Mouse (Mus musculus) hindbrain, embryonic 16.5 days (tissue): ENCODE data around the gene Setdb1. TPM values are rescaled to one million over a fixed set of nuclear protein-coding genes. Genes with fewer than 3 reads are reported as not detected.

ENCODE experiments used
- ATAC-seq: fragments of 200-750 bp; cut with Nextera tagmentation; 2 replicates; pipeline ENCODE4 v1.8.0; 2017; ENCODE audit warnings: moderate TSS enrichment, moderate library complexity
- H3K27ac ChIP-seq: fragments of 300-500 bp; sonication (generic); 2 replicates; pipeline ENCODE4 v1.5.1; 2014; ENCODE audit warnings: low read depth, mild to moderate bottlenecking, control low read depth, low read length, moderate library complexity
- H3K27me3 ChIP-seq: fragments of 300-500 bp; sonication (generic); replicated peaks from 2 replicates; pipeline ENCODE4 v1.6.1; 2014; ENCODE audit warnings: low read length; ENCODE audit not compliant: control insufficient read depth, insufficient read depth
- H3K36me3 ChIP-seq: fragments of 300-500 bp; sonication (generic); 2 replicates; pipeline ENCODE4 v1.6.1; 2014; ENCODE audit warnings: mild to moderate bottlenecking, low read length, moderate library complexity, mixed read lengths; ENCODE audit not compliant: control insufficient read depth, insufficient read depth
- H3K4me1 ChIP-seq: fragments of 300-500 bp; sonication (generic); 2 replicates; pipeline ENCODE4 v1.6.1; 2014; ENCODE audit warnings: low read depth, low read length; ENCODE audit not compliant: control insufficient read depth, insufficient read depth
- H3K4me2 ChIP-seq: fragments of 300-500 bp; sonication (generic); 2 replicates; pipeline ENCODE4 v1.6.1; 2014; ENCODE audit warnings: mild to moderate bottlenecking, low read length, control low read depth, moderate library complexity
- H3K4me3 ChIP-seq: fragments of 300-500 bp; sonication (generic); 2 replicates; pipeline ENCODE4 v1.5.1; 2014; ENCODE audit warnings: mild to moderate bottlenecking, low read length, control low read depth, moderate library complexity
- H3K9ac ChIP-seq: fragments of 300-500 bp; sonication (generic); 2 replicates; pipeline ENCODE4 v1.6.1; 2014; ENCODE audit warnings: low read depth, mild to moderate bottlenecking, control low read depth, low read length, moderate library complexity
- H3K9me3 ChIP-seq: fragments of 300-500 bp; sonication (generic); 2 replicates; pipeline ENCODE4 v1.6.1; 2014; ENCODE audit warnings: mild to moderate bottlenecking, low read length, moderate library complexity; ENCODE audit not compliant: control insufficient read depth
- WGBS: fragments of 180-500 bp; shearing (Covaris S2); extraction: QIAGEN DNeasy Blood & Tissue Kit; methylation state at CpG from one replicate; pipeline ENCODE4 v1.1.7; 2014; 5-methylcytosine and 5-hydroxymethylcytosine counted together
- polyA plus RNA-seq: library from polyadenylated mRNA; unstranded; fragments of >200 nt; fragmentation: Nextera tagmentation; extraction: Ambion mirVana; gene quantifications from 2 replicates; pipeline ENCODE4 v1.2.1, GENCODE M21; 2015

Setdb1 gene
- polyA plus RNA-seq, 1 experiment from 2014 or later: 36.0 TPM

GRCm38 (mm10) chr3:95281216-95282126, 75.5 kb downstream of the Setdb1 start, which contains the start of the genes Mindy1 and Prune1:
TSS of gene Mindy1 (plus strand) at chr3:95281345.
TSS of gene Prune1 (minus strand) at chr3:95282076.
- H3K9ac ChIP-seq: peak within 1 kb of the TSS; percentile 91
- peaks cover 18% of the 10 kb centered on the region for H3K4me1 ChIP-seq
- under 1% methylated on average over 53 of the region's 53 CpGs for WGBS
- H3K27ac ChIP-seq: peak within 1 kb of the TSS; percentile 95
- peak within 1 kb of the TSS; percentile 91 for H3K4me2 ChIP-seq
- peak; percentile 92 for ATAC-seq
- H3K4me3 ChIP-seq: peak within 1 kb of the TSS; percentile 54
- H3K36me3 ChIP-seq: 0 out of 2 replicates have a peak, but pooled peaks cover 2% of the 10 kb centered on the region
- H3K9me3 ChIP-seq: no peaks in the 10 kb centered on the region
- no peaks in the 10 kb centered on the region for H3K27me3 ChIP-seq

- Histone ChIP-seq H3K36me3 (0 out of 2 replicates have a peak, but pooled peaks cover 2% of the 10 kb centered on the region), H3K27me3 (no peaks in the 10 kb centered on the region), H3K4me2 (peak overlapping the region; percentile 91), H3K27ac (peak overlapping the region; percentile 85), H3K9ac (peak overlapping the region; percentile 91), H3K4me3 (peak overlapping the region; percentile 54), H3K9me3 (no peaks in the 10 kb centered on the region), H3K4me1 (peaks cover 18% of the 10 kb centered on the region)
- 24% methylated on average over 8 of the region's 8 CpGs for WGBS
- no peak for ATAC-seq
These were observed 76.3 kb downstream of the Setdb1 start for GRCm38 (mm10) chr3:95280747-95281146.

GRCm38 (mm10) chr3:95277149-95277551, 79.9 kb downstream of the Setdb1 start:
- no peaks in the 10 kb centered on the region for H3K27me3 ChIP-seq
- 83% methylated on average over 1 of the region's 1 CpGs for WGBS
- no peaks in the 10 kb centered on the region for H3K9me3 ChIP-seq
- H3K9ac ChIP-seq: no peak overlapping the region
- no peak overlapping the region for H3K27ac ChIP-seq
- ATAC-seq: no peak
- H3K4me3 ChIP-seq: no peak overlapping the region
- no peak overlapping the region for H3K4me2 ChIP-seq
- 0 out of 2 replicates have a peak, but pooled peaks cover 2% of the 10 kb centered on the region for H3K36me3 ChIP-seq
- H3K4me1 ChIP-seq: peaks cover 5% of the 10 kb centered on the region

GRCm38 (mm10) chr3:95276428-95276934, 80.5 kb downstream of the Setdb1 start:
- Histone ChIP-seq H3K9me3 (no peaks in the 10 kb centered on the region), H3K9ac (no peak overlapping the region), H3K4me1 (peaks cover 5% of the 10 kb centered on the region), H3K4me2 (no peak overlapping the region), H3K27ac (no peak overlapping the region), H3K4me3 (no peak overlapping the region), H3K36me3 (0 out of 2 replicates have a peak, but pooled peaks cover 2% of the 10 kb centered on the region), H3K27me3 (no peaks in the 10 kb centered on the region)
- WGBS: 76% methylated on average over 5 of the region's 5 CpGs
- ATAC-seq: no peak

- Histone ChIP-seq H3K4me2 (no peak overlapping the region), H3K27me3 (no peaks in the 10 kb centered on the region), H3K4me1 (peaks cover 2% of the 10 kb centered on the region; the same call in 1 of the 2 replicates), H3K9ac (no peak overlapping the region), H3K27ac (no peak overlapping the region), H3K9me3 (no peaks in the 10 kb centered on the region), H3K4me3 (no peak overlapping the region), H3K36me3 (0 out of 2 replicates have a peak, but pooled peaks cover 2% of the 10 kb centered on the region)
- WGBS: 88% methylated on average over 6 of the region's 6 CpGs
- ATAC-seq: no peak
These were observed 81.8 kb downstream of the Setdb1 start for GRCm38 (mm10) chr3:95275161-95275560.

GRCm38 (mm10) chr3:95274453-95274852, 82.5 kb downstream of the Setdb1 start:
- no peak overlapping the region for H3K27ac ChIP-seq
- WGBS: 95% methylated on average over 4 of the region's 4 CpGs
- no peak overlapping the region for H3K9ac ChIP-seq
- H3K4me2 ChIP-seq: no peak overlapping the region
- no peaks in the 10 kb centered on the region for H3K27me3 ChIP-seq
- ATAC-seq: no peak
- peaks cover under 1% of the 10 kb centered on the region; the same call in 1 of the 2 replicates for H3K4me1 ChIP-seq
- no peak overlapping the region for H3K4me3 ChIP-seq
- no peaks in the 10 kb centered on the region for H3K9me3 ChIP-seq
- 0 out of 2 replicates have a peak, but pooled peaks cover 2% of the 10 kb centered on the region for H3K36me3 ChIP-seq

Other genes with a start within 250 kb of the Setdb1 start
- gene Vps72, start 246.2 kb downstream of the Setdb1 start, polyA plus RNA-seq: 142 and 158 TPM in 2 replicates
- gene Tmod4, start 232.7 kb downstream of the Setdb1 start, polyA plus RNA-seq: 0.98 and 1.7 TPM in 2 replicates
- gene Scnm1, start 223.2 kb downstream of the Setdb1 start, polyA plus RNA-seq: 83.2 and 83.6 TPM in 2 replicates
- 51.9 and 52.3 TPM in 2 replicates for gene Lysmd1, start 223.1 kb downstream of the Setdb1 start, polyA plus RNA-seq
- gene Tnfaip8l2, start 214.8 kb downstream of the Setdb1 start, polyA plus RNA-seq: 3.0 and 3.3 TPM in 2 replicates
- gene Sema6c, start 196.7 kb downstream of the Setdb1 start, polyA plus RNA-seq: 15.2 and 21.8 TPM in 2 replicates
- gene Gabpb2, start 139.3 kb downstream of the Setdb1 start, polyA plus RNA-seq: 2.4 and 3.0 TPM in 2 replicates
- 59.1 and 61.0 TPM in 2 replicates for gene Cdc42se1, start 128.5 kb downstream of the Setdb1 start, polyA plus RNA-seq
- 282 and 327 TPM in 2 replicates for gene Mllt11, start 125.0 kb downstream of the Setdb1 start, polyA plus RNA-seq
- 0.29 and 0.30 TPM in 2 replicates for gene Gm128, start 115.6 kb downstream of the Setdb1 start, polyA plus RNA-seq
- 0.20 TPM in 1 of 2 replicates, not detected in the other for gene Bnipl, start 106.0 kb downstream of the Setdb1 start, polyA plus RNA-seq
- gene Mindy1, start 75.9 kb downstream of the Setdb1 start, polyA plus RNA-seq: 35.8 and 36.3 TPM in 2 replicates
- gene Prune1, start 75.1 kb downstream of the Setdb1 start, polyA plus RNA-seq: 77.6 and 79.9 TPM in 2 replicates
- 0.35 TPM in 2 replicates for gene Anxa9, start 50.0 kb downstream of the Setdb1 start, polyA plus RNA-seq
- gene Cers2, start 42.4 kb downstream of the Setdb1 start, polyA plus RNA-seq: 97.4 and 102 TPM in 2 replicates
- not detected in 2 replicates for gene 4930558C23Rik, start 45.6 kb upstream of the Setdb1 start, polyA plus RNA-seq
- 15.0 and 17.8 TPM in 2 replicates for gene Arnt, start 77.2 kb upstream of the Setdb1 start, polyA plus RNA-seq
- gene Ctsk, start 142.1 kb upstream of the Setdb1 start, polyA plus RNA-seq: 8.4 and 10.0 TPM in 2 replicates
- 11.6 and 16.3 TPM in 2 replicates for gene Ctss, start 169.6 kb upstream of the Setdb1 start, polyA plus RNA-seq
- gene Hormad1, start 202.5 kb upstream of the Setdb1 start, polyA plus RNA-seq: not detected in 2 replicates
- gene Golph3l, start 231.7 kb upstream of the Setdb1 start, polyA plus RNA-seq: 25.6 and 28.2 TPM in 2 replicates